Mouse (Mus musculus): ENCODE measurements around the gene Olfr155. TPM values are rescaled to one million over a fixed set of nuclear protein-coding genes. Genes with fewer than 3 reads are reported as not detected.

The Olfr155 gene
- polyA plus RNA-seq (2015; fragmentation: Nextera tagmentation; extraction: Ambion mirVana) = not detected in 2 replicates

- Histone ChIP-seq H3K4me1 (no peaks in the 10 kb centered on the region), H3K9me3 (replicated peaks) (no peaks in the 10 kb centered on the region), H3K4me2 (no peak within 1 kb of the TSS), H3K27me3 (no peaks in the 10 kb centered on the region), H3K36me3 (no peaks in the 10 kb centered on the region), H3K9ac (no peak within 1 kb of the TSS), H3K4me3 (replicated peaks) (no peak within 1 kb of the TSS), H3K27ac (no peak within 1 kb of the TSS)
- no peak for ATAC-seq (replicated peaks; ENCODE audit: low FRiP score)
- 87% methylated on average over 6 of the region's 6 CpGs for WGBS
These were observed at the start of gene Olfr155 for GRCm38 (mm10) chr4:43851265-43851664. Gene Olfr155, plus strand, starts transcription at chr4:43851565.

GRCm38 (mm10) chr4:43822896-43823550 lies 28.3 kb upstream of the Olfr155 start:
- Histone ChIP-seq H3K27ac (no peak overlapping the region), H3K4me2 (no peak overlapping the region), H3K9me3 (replicated peaks) (no peaks in the 10 kb centered on the region), H3K4me3 (replicated peaks) (no peak overlapping the region), H3K36me3 (no peaks in the 10 kb centered on the region), H3K4me1 (0 out of 2 replicates have a peak, but pooled peaks cover 3% of the 10 kb centered on the region), H3K27me3 (no peaks in the 10 kb centered on the region), H3K9ac (no peak overlapping the region)
- ATAC-seq (replicated peaks; ENCODE audit: low FRiP score) = no peak
- 78% methylated on average over 13 of the region's 13 CpGs for WGBS

GRCm38 (mm10) chr4:43823845-43824337 lies 27.5 kb upstream of the Olfr155 start, which contains the start of gene Olfr156:
Gene Olfr156, minus strand, starts transcription at chr4:43823895.
- no peak within 1 kb of the TSS for H3K9ac ChIP-seq
- no peaks in the 10 kb centered on the region for H3K9me3 ChIP-seq (replicated peaks)
- H3K4me3 ChIP-seq (replicated peaks) = no peak within 1 kb of the TSS
- no peak within 1 kb of the TSS for H3K4me2 ChIP-seq
- 0 out of 2 replicates have a peak, but pooled peaks cover 3% of the 10 kb centered on the region for H3K4me1 ChIP-seq
- H3K27ac ChIP-seq = no peak within 1 kb of the TSS
- no peak for ATAC-seq (replicated peaks; ENCODE audit: low FRiP score)
- H3K36me3 ChIP-seq = no peaks in the 10 kb centered on the region
- no peaks in the 10 kb centered on the region for H3K27me3 ChIP-seq
- 20% methylated on average over 7 of the region's 7 CpGs for WGBS

GRCm38 (mm10) chr4:43828806-43829205 lies 22.6 kb upstream of the Olfr155 start:
- H3K9ac ChIP-seq = no peak overlapping the region
- H3K27ac ChIP-seq = no peak overlapping the region
- no peaks in the 10 kb centered on the region for H3K27me3 ChIP-seq
- no peak overlapping the region for H3K4me2 ChIP-seq
- H3K4me3 ChIP-seq (replicated peaks) = no peak overlapping the region
- H3K36me3 ChIP-seq = no peaks in the 10 kb centered on the region
- H3K9me3 ChIP-seq (replicated peaks) = no peaks in the 10 kb centered on the region
- WGBS = 80% methylated on average over 4 of the region's 4 CpGs
- ATAC-seq (replicated peaks; ENCODE audit: low FRiP score) = no peak
- H3K4me1 ChIP-seq = 0 out of 2 replicates have a peak, but pooled peaks cover under 1% of the 10 kb centered on the region

- H3K27ac ChIP-seq = no peak overlapping the region
- no peak overlapping the region for H3K4me3 ChIP-seq (replicated peaks)
- no peaks in the 10 kb centered on the region for H3K4me1 ChIP-seq
- H3K9ac ChIP-seq = no peak overlapping the region
- no peaks in the 10 kb centered on the region for H3K36me3 ChIP-seq
- no peaks in the 10 kb centered on the region for H3K9me3 ChIP-seq (replicated peaks)
- no peaks in the 10 kb centered on the region for H3K27me3 ChIP-seq
- no peak overlapping the region for H3K4me2 ChIP-seq
- no peak for ATAC-seq (replicated peaks; ENCODE audit: low FRiP score)
- 70% methylated on average over 5 of the region's 5 CpGs for WGBS
These were observed 19.3 kb upstream of the Olfr155 start for GRCm38 (mm10) chr4:43832031-43832430.

GRCm38 (mm10) chr4:43833752-43834151 lies 17.6 kb upstream of the Olfr155 start:
- H3K27me3 ChIP-seq = no peaks in the 10 kb centered on the region
- ATAC-seq (replicated peaks; ENCODE audit: low FRiP score) = no peak
- H3K27ac ChIP-seq = no peak overlapping the region
- H3K36me3 ChIP-seq = no peaks in the 10 kb centered on the region
- H3K4me1 ChIP-seq = no peaks in the 10 kb centered on the region
- 72% methylated on average over 5 of the region's 5 CpGs for WGBS
- no peak overlapping the region for H3K4me3 ChIP-seq (replicated peaks)
- H3K4me2 ChIP-seq = no peak overlapping the region
- no peaks in the 10 kb centered on the region for H3K9me3 ChIP-seq (replicated peaks)
- H3K9ac ChIP-seq = no peak overlapping the region

GRCm38 (mm10) chr4:43834749-43835148 lies 16.6 kb upstream of the Olfr155 start:
- ATAC-seq (replicated peaks; ENCODE audit: low FRiP score) = no peak
- Histone ChIP-seq H3K27ac (no peak overlapping the region), H3K9me3 (replicated peaks) (no peaks in the 10 kb centered on the region), H3K36me3 (no peaks in the 10 kb centered on the region), H3K4me3 (replicated peaks) (no peak overlapping the region), H3K27me3 (no peaks in the 10 kb centered on the region), H3K4me2 (no peak overlapping the region), H3K4me1 (no peaks in the 10 kb centered on the region), H3K9ac (no peak overlapping the region)
- 77% methylated on average over 4 of the region's 4 CpGs for WGBS

- Histone ChIP-seq H3K9ac (no peak overlapping the region), H3K4me3 (replicated peaks) (no peak overlapping the region), H3K36me3 (no peaks in the 10 kb centered on the region), H3K4me2 (no peak overlapping the region), H3K9me3 (replicated peaks) (no peaks in the 10 kb centered on the region), H3K4me1 (no peaks in the 10 kb centered on the region), H3K27ac (no peak overlapping the region), H3K27me3 (no peaks in the 10 kb centered on the region)
- WGBS = 54% methylated on average over 3 of the region's 3 CpGs
- ATAC-seq (replicated peaks; ENCODE audit: low FRiP score) = no peak
These were observed 13.0 kb upstream of the Olfr155 start for GRCm38 (mm10) chr4:43838326-43838725.

- H3K27ac ChIP-seq = no peak within 1 kb of the TSS
- H3K9ac ChIP-seq = no peak within 1 kb of the TSS
- H3K27me3 ChIP-seq = no peaks in the 10 kb centered on the region
- no peaks in the 10 kb centered on the region for H3K9me3 ChIP-seq (replicated peaks)
- no peaks in the 10 kb centered on the region for H3K4me1 ChIP-seq
- no peak within 1 kb of the TSS for H3K4me3 ChIP-seq (replicated peaks)
- no peak for ATAC-seq (replicated peaks; ENCODE audit: low FRiP score)
- H3K36me3 ChIP-seq = no peaks in the 10 kb centered on the region
- WGBS = 61% methylated on average over 1 of the region's 1 CpGs
- no peak within 1 kb of the TSS for H3K4me2 ChIP-seq
These were observed 11.3 kb upstream of the Olfr155 start, which contains the start of gene Olfr157 for GRCm38 (mm10) chr4:43840101-43840500. Gene Olfr157, minus strand, starts transcription at chr4:43840201.

GRCm38 (mm10) chr4:43854101-43854500 lies 2.7 kb downstream of the Olfr155 start:
- no peak overlapping the region for H3K4me3 ChIP-seq (replicated peaks)
- H3K36me3 ChIP-seq = no peaks in the 10 kb centered on the region
- H3K27me3 ChIP-seq = no peaks in the 10 kb centered on the region
- no peak for ATAC-seq (replicated peaks; ENCODE audit: low FRiP score)
- no peaks in the 10 kb centered on the region for H3K9me3 ChIP-seq (replicated peaks)
- no peak overlapping the region for H3K27ac ChIP-seq
- H3K9ac ChIP-seq = no peak overlapping the region
- H3K4me1 ChIP-seq = no peaks in the 10 kb centered on the region
- no peak overlapping the region for H3K4me2 ChIP-seq
- WGBS = 70% methylated on average over 8 of the region's 8 CpGs

GRCm38 (mm10) chr4:43859886-43860285 lies 8.5 kb downstream of the Olfr155 start:
- no peak overlapping the region for H3K27ac ChIP-seq
- 76% methylated on average over 10 of the region's 10 CpGs for WGBS
- H3K9me3 ChIP-seq (replicated peaks) = no peaks in the 10 kb centered on the region
- no peak overlapping the region for H3K9ac ChIP-seq
- no peak for ATAC-seq (replicated peaks; ENCODE audit: low FRiP score)
- H3K27me3 ChIP-seq = no peaks in the 10 kb centered on the region
- H3K36me3 ChIP-seq = no peaks in the 10 kb centered on the region
- no peak overlapping the region for H3K4me3 ChIP-seq (replicated peaks)
- no peaks in the 10 kb centered on the region for H3K4me1 ChIP-seq
- H3K4me2 ChIP-seq = no peak overlapping the region

- no peaks in the 10 kb centered on the region for H3K27me3 ChIP-seq
- H3K9ac ChIP-seq = no peak overlapping the region
- no peaks in the 10 kb centered on the region for H3K9me3 ChIP-seq (replicated peaks)
- H3K4me1 ChIP-seq = no peaks in the 10 kb centered on the region
- H3K27ac ChIP-seq = no peak overlapping the region
- H3K4me3 ChIP-seq (replicated peaks) = no peak overlapping the region
- WGBS = 19% methylated on average over 14 of the region's 14 CpGs
- H3K4me2 ChIP-seq = 0 out of 2 replicates have a peak overlapping the region, but pooled peaks have one; percentile 6
- ATAC-seq (replicated peaks; ENCODE audit: low FRiP score) = no peak
- no peaks in the 10 kb centered on the region for H3K36me3 ChIP-seq
These were observed 9.6 kb downstream of the Olfr155 start for GRCm38 (mm10) chr4:43860744-43861519.

All from kidney, embryonic 15.5 days (tissue).